8 mouse cellular contexts compared by ENCODE assay signal in the genomic region with DNA sequence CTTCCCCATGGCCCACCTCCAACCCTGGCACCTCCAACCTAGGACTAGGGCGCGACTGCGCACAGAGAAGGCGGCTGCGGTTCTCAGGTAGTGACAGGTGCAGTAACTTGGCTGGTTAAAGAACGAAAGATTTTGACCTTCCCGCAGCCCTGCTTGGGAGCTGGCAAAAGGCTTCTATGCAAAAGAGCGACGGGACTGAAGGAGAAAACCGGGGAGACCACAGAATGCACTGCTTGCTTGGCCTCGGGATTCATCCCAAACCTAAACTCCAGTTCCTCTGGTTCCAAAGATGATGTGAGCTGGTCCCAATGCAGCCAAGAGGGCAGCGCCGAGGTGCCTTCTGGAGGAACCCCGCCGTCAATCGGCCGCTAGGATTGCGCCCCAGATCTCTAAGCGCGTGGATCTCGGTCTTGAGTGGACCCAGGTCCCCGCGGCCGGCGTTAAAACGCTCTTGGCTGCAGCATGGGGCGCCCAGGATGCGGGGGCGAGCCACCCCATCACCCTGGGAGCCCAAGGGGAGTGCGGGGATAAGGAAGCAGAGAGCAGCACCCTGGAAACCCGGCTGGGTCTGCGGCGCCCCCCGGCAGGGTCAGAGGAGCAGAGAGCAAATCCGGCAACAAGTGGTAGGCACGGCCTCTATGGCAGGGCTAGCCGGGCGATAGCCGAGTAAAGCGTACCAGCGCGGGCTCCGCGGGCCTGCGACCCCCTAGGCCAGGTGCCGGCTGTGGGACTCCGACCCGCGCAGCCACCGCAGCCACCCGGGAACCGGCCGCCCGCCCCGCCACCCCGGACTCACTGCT. TPM values are rescaled to one million over a fixed set of nuclear protein-coding genes. Genes with fewer than 3 reads are reported as not detected.
DNase-seq lines count a peak whose midpoint lies in the region; ATAC-seq and TF ChIP-seq lines count a peak whose summit lies in the region.

No protein-coding gene starts in this region.

- H3K36me3 ChIP-seq in forebrain, embryonic 13.5 days (ENCODE audit: poor library complexity, severe bottlenecking) = peaks cover 15% of the 10 kb centered on the region
- H3K36me3 ChIP-seq in intestine, embryonic 14.5 days (ENCODE audit: control insufficient read depth, insufficient read depth, low read length) = peaks cover 18% of the 10 kb centered on the region
- peaks cover 23% of the 10 kb centered on the region for H3K36me3 ChIP-seq in lung, embryonic 14.5 days (ENCODE audit: insufficient read depth)

- ATAC-seq in forebrain, embryonic 13.5 days = peak; percentile 79
- peak; percentile 71; the same call in 1 of the 2 replicates for ATAC-seq in intestine, embryonic 14.5 days (replicated peaks; ENCODE audit: low FRiP score, low TSS enrichment, low read depth)
- ATAC-seq in lung, embryonic 14.5 days (ENCODE audit: insufficient read depth) = peak; percentile 72

- peaks cover 16% of the 10 kb centered on the region for H3K4me1 ChIP-seq in forebrain, embryonic 13.5 days
- H3K4me1 ChIP-seq in intestine, embryonic 14.5 days (replicated peaks; ENCODE audit: control insufficient read depth, insufficient read depth, low read length) = peaks cover 17% of the 10 kb centered on the region
- no peaks in the 10 kb centered on the region; the same call in 1 of the 2 replicates for H3K4me1 ChIP-seq in lung, embryonic 14.5 days (ENCODE audit: insufficient read depth)

- H3K4me3 ChIP-seq in forebrain, embryonic 13.5 days = peak overlapping the region; percentile 74
- peak overlapping the region; percentile 66 for H3K4me3 ChIP-seq in intestine, embryonic 14.5 days (ENCODE audit: low read depth, low read length)
- peak overlapping the region; percentile 93 for H3K4me3 ChIP-seq in lung, embryonic 14.5 days (ENCODE audit: low read depth, low read length)

- peak overlapping the region; percentile 83 for H3K9ac ChIP-seq in forebrain, embryonic 13.5 days
- peak overlapping the region; percentile 76 for H3K9ac ChIP-seq in intestine, embryonic 14.5 days (ENCODE audit: low read length)
- H3K9ac ChIP-seq in lung, embryonic 14.5 days = peak overlapping the region; percentile 91

- 0 out of 2 replicates have a peak, but pooled peaks have one; percentile 8 for TF ChIP-seq CTCF in lung, embryonic 14.5 days (IDR thresholded peaks at IDR 0.05; ENCODE audit: low read depth)

- no peaks in the 10 kb centered on the region for H3K27me3 ChIP-seq in forebrain, embryonic 13.5 days
- no peaks in the 10 kb centered on the region for H3K27me3 ChIP-seq in intestine, embryonic 14.5 days (replicated peaks; ENCODE audit: control insufficient read depth, insufficient read depth, low read length)
- no peaks in the 10 kb centered on the region for H3K27me3 ChIP-seq in lung, embryonic 14.5 days (ENCODE audit: insufficient read depth, low read length)

- H3K27ac ChIP-seq in forebrain, embryonic 13.5 days = no peak overlapping the region
- H3K27ac ChIP-seq in intestine, embryonic 14.5 days (ENCODE audit: low read depth) = no peak overlapping the region; the same call in 1 of the 2 replicates
- peak overlapping the region; percentile 46; the same call in 1 of the 2 replicates for H3K27ac ChIP-seq in lung, embryonic 14.5 days (ENCODE audit: low read depth)

- WGBS in forebrain, embryonic 13.5 days = 2% methylated on average over 56 of the region's 56 CpGs
- under 1% methylated on average over 56 of the region's 56 CpGs for WGBS in intestine, embryonic 14.5 days
- 2% methylated on average over 54 of the region's 56 CpGs for WGBS in lung, embryonic 14.5 days

- DNase-seq in urinary bladder, postnatal 25 days (ENCODE audit: low spot score) = peak; percentile 10
- no peak for DNase-seq in urinary bladder, adult 2 months (ENCODE audit: low spot score)
- DNase-seq in cerebellum, adult 18-20 months = peak; percentile 55 to 56
- peak; percentile 53 for DNase-seq in intestine, embryonic 14.5 days (ENCODE audit: low spot score)
- DNase-seq in lung, embryonic 14.5 days = peak; percentile 37
- DNase-seq in right cerebral cortex, postnatal 25 days = peak; percentile 44
- no peak for DNase-seq in ovary, postnatal 10 days (ENCODE audit: low spot score)

- H3K9me3 ChIP-seq in forebrain, embryonic 13.5 days (replicated peaks) = no peaks in the 10 kb centered on the region
- H3K9me3 ChIP-seq in intestine, embryonic 14.5 days (ENCODE audit: control insufficient read depth, low read length) = no peaks in the 10 kb centered on the region
- H3K9me3 ChIP-seq in lung, embryonic 14.5 days (ENCODE audit: low read depth, low read length) = no peaks in the 10 kb centered on the region

- peak overlapping the region; percentile 88 for H3K4me2 ChIP-seq in forebrain, embryonic 13.5 days
- H3K4me2 ChIP-seq in intestine, embryonic 14.5 days (ENCODE audit: low read length) = peak overlapping the region; percentile 82
- H3K4me2 ChIP-seq in lung, embryonic 14.5 days = peak overlapping the region; percentile 80

RNA-seq across cellular contexts. Expression of a gene that starts 0.6 kb away (rescaled TPM):
- polyA plus RNA-seq in urinary bladder, adult 2 months (2012; rRNA removed) = 98.3 and 111 TPM in 2 replicates
- polyA plus RNA-seq in forebrain, embryonic 13.5 days (2015; fragmentation: Nextera tagmentation; extraction: Ambion mirVana) = 90.0 and 98.0 TPM in 2 replicates
- 94.5 and 102 TPM in 2 replicates for polyA plus RNA-seq in intestine, embryonic 14.5 days (2014; fragmentation: Nextera tagmentation; extraction: Ambion mirVana)
- 105 and 108 TPM in 2 replicates for polyA plus RNA-seq in lung, embryonic 14.5 days (2014; fragmentation: Nextera tagmentation; extraction: Ambion mirVana)

RNA-seq across cellular contexts. Expression of a gene that starts 20.0 kb away (rescaled TPM):
- polyA plus RNA-seq in urinary bladder, adult 2 months (2012; rRNA removed) = 32.8 and 43.1 TPM in 2 replicates
- polyA plus RNA-seq in forebrain, embryonic 13.5 days (2015; fragmentation: Nextera tagmentation; extraction: Ambion mirVana) = 18.6 and 19.1 TPM in 2 replicates
- 21.5 and 21.8 TPM in 2 replicates for polyA plus RNA-seq in intestine, embryonic 14.5 days (2014; fragmentation: Nextera tagmentation; extraction: Ambion mirVana)
- polyA plus RNA-seq in lung, embryonic 14.5 days (2014; fragmentation: Nextera tagmentation; extraction: Ambion mirVana) = 20.5 and 21.6 TPM in 2 replicates

RNA-seq across cellular contexts. Expression of a gene that starts 49.2 kb away (rescaled TPM):
- polyA plus RNA-seq in urinary bladder, adult 2 months (2012; rRNA removed) = 0.27 and 0.34 TPM in 2 replicates
- polyA plus RNA-seq in forebrain, embryonic 13.5 days (2015; fragmentation: Nextera tagmentation; extraction: Ambion mirVana) = 0.10 and 0.25 TPM in 2 replicates
- 0.48 and 0.65 TPM in 2 replicates for polyA plus RNA-seq in intestine, embryonic 14.5 days (2014; fragmentation: Nextera tagmentation; extraction: Ambion mirVana)
- polyA plus RNA-seq in lung, embryonic 14.5 days (2014; fragmentation: Nextera tagmentation; extraction: Ambion mirVana) = 0.14 TPM in 1 of 2 replicates, not detected in the other

Comparison
In these comparisons a context has a peak if more than half of its experiments do, and no peak if none do; other contexts are left out.
1. DNase-seq: peak in urinary bladder, postnatal 25 days (single experiment), cerebellum, adult 18-20 months (2 of 2), intestine, embryonic 14.5 days (single experiment), lung, embryonic 14.5 days (single experiment) and right cerebral cortex, postnatal 25 days (single experiment); none in urinary bladder, adult 2 months (single experiment) and ovary, postnatal 10 days (single experiment).
2. Peak in every context shown above with its lines, with median percentiles within 50 percentile points of each other: ATAC-seq, H3K4me2 ChIP-seq, H3K4me3 ChIP-seq and H3K9ac ChIP-seq.